Mouse (Mus musculus) cerebellum, adult 9-11 months (tissue): ENCODE measurements around the gene Abcf3.

ENCODE experiments used
- DNase-seq: peaks from one replicate; pipeline ENCODE4 v3.0.0; 2022

Abcf3 gene

DNA sequence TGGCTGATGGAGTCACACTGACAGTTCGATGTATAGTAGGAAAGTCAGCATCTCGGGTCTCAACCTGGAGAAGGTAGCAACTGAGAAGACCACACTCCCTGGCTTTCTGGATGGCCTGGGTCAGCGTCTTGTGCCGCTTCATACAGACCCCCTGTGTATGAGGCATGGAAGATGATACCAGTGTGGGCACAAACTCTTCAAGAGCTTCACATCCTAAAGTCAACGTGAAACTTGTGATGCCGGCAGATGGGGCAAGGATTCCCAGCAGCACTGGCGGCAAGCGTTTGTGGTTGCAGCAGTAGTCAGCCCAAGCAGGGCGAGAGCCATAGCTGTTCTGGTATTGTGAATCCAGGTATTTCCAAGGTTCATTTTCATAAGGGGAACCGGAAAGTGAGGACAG is 2.7 kb upstream of the Abcf3 start:
- no peak for DNase-seq

DNA sequence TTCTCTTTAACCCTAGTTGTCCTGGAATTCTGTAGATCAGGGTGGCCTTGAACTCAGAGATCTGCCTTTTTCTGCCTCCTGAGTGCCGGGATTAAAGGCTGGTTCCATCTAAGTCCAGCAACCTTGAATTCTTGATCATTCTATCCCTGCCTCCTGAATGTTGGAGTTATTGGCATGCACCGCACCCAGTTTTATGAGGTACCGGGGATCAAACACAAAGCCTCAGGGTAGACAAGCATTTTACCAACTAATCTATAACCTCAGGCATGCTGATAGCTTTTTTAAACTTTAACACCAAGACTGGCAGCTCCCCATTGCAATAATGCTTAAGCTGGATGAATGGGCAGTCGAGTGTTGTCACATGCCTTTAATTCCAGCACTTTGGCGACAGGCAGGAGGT is 954 bp upstream of the Abcf3 start:
- DNase-seq = no peak

DNA sequence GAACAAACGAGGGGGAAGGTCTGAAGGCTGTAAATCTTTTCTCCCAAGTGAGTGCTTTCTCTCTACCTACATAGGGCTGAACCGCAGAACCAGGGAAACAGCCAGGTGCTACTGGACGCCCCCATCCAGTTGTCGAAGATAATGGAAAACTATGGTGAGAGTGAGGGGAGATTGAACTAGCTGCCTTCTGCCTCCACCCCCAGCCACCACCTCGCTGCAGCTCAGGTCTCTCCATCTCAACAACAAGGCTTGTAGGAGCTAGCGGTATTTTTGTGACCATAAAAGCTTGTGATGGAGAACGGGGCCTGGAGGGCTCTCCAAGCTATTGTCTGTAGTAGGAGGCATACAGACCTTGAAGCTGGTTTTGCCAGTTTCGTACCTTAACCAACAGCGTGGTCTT is 784 bp downstream of the Abcf3 start:
- DNase-seq = no peak

DNA sequence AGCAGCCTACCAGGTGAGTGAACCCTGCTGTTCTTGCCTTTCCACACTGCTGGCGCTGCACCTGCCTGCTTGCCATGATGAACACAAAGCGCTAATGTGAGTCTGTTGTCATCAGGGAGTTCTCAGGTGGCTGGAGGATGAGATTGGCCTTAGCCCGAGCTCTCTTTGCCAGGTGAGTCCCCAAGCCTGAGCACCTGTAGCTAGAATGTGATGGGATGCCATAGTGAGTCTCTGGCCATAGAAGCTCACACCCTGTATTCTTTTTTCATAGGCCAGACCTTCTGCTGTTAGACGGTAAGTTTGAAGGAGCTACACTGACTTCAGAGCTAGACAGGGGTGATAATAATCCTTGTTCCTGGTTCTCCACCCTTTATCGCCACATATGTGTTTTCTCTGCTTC is 3.3 kb downstream of the Abcf3 start:
- no peak for DNase-seq

DNA sequence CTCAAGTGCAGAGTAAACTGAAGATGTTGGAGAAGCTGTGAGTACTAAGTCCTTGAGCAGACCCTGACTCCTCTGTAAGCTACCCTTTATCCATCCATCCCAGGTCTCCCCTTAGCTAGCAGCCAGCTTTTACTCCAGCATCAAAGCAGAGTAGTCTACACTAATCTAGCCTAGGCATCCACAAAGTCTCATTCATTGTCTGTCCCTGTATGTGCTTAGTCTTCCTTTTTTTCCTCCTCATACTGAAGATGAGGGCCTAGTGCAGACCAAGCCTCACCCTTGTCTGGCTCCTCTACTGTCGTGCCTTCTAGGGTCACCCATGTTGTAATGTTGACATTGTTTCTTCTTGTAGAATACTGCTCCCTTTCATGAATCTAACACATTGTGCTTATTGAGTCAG is 4.2 kb downstream of the Abcf3 start:
- DNase-seq = no peak

DNA sequence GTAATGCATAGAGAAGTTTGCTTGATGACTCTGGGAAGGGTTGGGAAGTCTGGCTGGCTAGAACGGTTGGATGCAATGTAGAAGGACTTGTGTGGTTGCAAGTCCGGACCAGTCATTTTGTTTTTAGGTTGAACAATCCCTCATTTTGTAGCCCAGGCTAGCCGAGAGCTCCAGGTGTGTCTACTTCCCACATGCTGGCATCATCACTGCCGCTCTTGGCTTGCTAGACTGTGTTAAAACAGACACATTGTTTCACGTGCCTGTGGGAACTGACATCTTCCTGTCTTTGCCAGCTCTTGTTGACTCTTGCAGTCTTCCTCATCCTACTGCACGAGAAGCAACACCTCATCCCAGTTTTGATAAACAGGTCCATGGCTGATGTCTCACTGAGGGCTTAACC is 6.6 kb downstream of the Abcf3 start:
- DNase-seq = no peak

DNA sequence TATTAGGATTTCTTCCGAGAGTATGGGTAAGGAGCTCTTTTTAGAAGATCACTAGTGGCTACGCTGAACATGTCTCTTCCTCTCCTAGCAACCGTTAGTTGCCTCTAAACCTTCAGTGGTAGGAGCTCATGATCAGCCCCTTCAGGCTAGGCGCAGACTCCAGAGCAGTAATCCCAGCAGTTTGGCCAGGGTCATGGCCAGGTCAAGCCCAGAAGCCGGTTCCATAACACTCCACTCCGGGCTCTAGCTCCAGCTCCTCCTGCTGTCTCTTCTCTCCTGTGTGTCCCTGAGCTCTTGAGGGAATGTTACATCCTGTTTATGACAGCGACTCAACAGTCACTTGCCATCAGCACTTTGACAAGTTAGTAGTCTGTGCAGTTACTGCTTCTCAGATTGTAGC is 9.0 kb downstream of the Abcf3 start:
- DNase-seq = no peak

DNA sequence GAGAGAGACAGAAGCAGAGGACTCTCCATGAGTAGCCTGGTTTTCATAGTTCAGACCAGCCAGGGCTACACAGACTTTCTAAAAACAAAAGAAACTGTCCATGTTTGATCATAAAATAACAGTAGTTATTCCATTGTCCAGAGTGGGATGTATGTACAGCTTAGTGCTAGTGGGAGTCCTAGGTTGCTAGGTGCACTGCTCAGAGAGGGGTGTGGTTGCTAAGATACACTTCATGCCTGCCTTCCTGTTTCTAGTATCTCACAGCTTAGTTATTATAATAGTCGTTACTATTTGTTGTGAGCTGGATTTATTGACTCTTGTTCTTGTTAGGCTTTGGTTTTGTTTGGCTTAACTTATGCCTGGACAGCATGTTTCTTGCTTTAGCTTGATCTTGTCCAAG is 16.7 kb downstream of the Abcf3 start:
- DNase-seq = no peak

DNA sequence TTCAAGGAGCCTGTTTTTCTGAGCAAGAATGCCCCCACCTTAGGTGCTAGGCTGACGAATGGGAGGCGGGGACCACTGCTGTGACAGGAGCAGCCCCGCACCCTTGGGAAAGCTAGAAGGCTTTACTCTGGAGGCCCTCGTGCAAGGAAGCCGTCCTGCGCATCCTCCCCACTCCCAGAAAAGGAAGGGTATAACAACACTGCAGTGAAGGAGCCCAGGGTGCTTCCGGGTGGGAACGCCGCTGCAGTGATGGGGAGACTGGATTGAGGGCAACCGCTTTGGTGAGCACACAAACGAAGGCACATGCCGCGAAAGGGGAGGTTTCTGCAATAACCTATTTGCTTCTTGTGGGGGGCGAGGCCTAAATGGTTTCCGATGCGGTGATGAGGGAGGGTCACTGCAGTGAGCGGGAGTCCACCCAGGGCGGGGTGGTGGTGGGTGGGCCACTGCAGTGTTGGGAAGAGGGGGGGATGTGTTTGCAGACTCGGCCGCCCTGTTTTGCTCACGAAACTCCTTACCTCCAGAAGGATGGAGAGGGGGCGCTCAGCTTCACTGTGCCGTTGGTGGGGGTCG is 41.1 kb downstream of the Abcf3 start, which contains the start of gene Vwa5b2:
Vwa5b2 (plus strand) TSS at position 106 of the 573 bp plus-strand sequence.
- DNase-seq = no peak

DNA sequence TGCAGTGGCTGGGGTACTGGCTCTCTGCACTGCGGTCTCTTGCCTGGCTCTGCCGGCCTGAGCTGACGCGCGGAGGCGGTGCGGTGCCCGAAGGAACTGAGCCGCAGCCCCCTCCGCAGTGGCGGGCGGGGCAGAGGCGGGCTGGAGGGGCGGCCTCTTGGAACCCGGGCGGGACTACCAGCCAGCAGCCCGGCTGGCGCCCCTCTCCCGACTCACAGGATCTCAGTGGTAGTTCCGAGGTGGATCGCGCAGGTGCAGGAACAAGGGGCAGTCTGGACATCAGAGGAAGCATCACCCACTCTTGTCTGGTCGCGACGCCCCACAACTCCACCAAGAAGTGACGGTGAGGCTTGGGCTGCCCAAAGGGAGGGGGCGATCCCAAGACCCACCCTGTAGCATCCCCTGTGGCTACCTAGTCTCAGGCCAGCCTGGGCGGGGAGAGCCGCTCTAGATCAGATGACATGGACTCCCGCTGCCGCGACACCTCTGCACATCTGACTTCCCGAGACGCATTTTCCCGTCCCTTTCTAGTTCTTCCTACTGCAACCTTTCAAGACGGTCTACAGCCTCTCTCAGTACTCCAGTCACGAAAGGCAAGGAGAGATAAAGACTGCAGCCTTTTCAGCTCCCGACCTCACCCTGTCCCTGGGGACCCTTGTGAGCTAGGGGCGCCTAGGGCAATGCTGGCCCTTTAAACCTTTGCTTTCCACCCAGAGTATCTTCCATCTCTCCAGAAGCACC is 41.7 kb downstream of the Abcf3 start:
- peak; percentile 69 for DNase-seq

DNA sequence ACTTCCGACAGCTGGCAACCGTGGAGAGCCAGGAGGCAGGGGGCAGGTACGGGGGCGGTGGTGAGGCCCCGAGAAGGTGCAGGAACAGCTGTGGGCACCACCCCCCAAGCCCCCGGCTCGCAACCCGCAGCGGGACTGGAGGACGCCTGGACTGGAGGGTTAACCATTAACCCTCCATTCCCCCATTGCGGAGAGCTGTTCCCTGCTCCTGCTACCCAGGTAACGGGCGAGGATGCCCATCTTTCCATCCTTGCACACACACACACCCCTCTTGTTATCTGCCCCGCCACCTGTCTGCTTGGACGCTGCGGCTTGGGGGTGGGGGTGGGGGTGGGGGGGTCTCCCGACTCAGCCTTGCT is 42.3 kb downstream of the Abcf3 start:
- DNase-seq = no peak

DNA sequence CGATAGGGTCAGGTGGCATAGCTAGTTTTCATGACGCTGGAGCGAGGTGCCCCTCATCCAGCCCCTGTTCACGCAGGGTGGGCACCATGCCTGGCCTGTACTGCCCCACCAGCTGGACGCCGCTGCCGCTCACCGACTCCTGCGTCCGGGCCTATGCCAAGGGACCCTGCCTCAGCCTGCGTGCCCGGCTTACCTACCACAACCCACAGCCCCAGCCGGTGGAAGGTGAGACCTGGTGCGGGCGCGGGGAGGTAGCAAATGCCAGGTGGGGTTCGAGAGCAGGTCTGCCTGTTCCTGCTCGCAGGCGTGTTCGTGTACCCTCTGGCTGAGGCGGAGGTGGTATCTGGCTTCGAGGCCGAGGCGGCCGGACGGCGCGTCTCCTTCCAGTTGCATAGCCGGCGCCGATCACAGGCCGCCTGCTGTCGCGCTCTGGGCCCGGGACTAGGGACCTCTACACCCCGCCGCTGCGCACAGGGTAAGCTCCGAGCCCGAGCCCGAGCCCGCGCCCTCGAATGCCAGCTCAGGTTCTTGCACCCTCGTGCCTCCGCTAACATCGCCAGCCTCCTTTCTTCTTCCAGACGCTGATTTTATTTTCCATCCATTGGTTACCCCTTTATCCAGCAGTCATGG is 42.8 kb downstream of the Abcf3 start:
- no peak for DNase-seq

DNA sequence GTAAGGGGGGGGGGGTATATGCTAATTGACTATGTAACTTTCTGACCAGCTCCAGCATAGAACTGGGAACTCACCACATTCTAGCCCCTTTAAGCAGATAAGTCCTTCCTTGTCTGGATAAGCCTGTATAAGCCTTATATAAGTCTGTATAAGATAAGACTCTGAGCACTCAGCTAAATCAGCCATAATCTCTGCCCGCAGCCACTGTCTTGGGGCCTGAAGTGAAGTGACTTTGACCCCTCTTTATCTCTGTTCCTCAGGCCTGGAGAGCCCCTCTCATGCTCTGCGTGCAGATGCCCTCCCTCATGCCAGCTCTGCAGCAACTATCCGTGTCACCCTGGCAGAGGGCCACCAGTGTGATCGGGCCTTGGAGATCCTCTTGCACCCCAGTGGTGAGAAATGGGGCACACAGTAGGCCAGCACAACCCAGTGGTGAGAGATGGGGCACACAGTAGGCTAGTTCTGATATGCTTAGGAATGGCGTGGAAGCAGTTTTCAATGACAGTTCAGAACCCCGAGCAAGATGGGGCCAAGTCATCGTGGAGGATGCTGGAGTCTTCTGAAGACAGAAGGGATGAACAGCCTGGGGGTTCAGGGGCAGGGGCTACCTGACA is 46.8 kb downstream of the Abcf3 start:
- no peak for DNase-seq

DNA sequence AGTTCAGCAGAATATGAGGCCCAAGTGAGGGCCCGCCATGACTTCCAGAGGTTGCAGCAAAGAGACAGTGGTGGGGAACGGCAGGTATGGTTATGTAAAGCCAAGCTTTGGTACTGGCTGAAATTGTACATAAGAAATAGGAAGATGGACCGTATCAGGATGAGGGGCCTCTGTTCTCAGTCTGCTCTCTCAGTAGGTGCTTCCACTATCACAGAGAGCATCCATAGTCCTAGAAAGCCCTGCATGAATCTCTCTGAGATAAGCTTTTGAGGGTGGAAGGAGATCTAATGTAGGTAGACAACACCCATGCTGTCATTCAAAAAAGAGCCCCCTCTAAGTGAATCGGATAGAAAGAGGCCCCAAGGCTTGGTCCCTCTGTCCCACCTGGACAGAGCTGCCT is 47.4 kb downstream of the Abcf3 start:
- no peak for DNase-seq

DNA sequence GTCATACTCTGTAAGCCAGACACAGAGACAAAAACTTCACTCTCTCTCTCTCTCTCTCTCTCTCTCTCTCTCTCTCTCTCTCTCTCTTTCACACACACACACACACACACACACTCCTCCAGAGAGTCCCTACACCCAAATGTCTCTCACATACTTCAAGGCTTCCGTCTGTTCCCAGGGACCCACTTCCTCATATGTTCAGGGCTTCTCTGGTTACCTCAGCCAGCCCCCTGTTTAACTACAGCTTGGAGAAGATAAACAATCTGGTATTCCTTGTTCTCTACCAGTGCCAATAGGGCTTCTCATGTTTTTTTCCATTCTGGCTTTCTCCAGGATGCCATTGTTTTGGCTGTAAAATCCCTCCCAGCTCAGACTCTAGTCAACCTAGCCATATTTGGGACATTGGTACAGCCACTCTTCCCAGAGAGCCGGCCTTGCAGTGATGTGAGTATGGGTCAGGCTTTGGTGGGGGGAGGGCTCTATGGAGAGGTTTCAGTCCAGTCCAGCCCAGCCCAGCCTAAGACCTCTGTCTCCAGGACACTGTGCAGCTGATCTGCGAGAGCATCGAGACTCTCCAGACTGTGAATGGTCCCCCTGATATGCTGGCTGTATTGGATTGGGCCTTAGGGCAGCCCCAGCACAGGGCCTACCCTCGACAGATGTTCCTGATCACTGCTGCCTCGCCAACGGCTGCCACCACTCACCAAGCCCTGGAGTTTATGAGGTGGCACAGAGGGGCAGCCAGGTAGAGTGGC is 48.5 kb downstream of the Abcf3 start:
- no peak for DNase-seq

DNA sequence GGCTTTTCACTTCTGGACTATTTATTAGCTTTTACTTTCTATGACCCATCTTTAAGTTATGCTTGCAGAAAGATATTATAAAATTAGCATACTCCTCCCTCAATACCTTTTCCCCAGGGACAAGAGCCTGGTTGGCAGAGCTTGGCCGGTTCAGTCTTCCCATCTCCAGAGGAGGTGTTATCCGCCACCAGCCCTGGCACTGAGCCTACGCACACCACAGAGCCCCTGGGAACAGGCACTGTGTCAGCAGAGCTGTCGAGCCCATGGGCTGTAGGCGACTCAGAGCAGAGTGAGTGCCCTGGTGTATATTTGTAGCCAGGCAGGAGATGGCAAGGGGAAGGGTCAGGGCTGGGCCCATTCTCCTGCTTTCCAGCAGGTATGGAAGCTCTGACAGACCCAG is 52.1 kb downstream of the Abcf3 start:
- no peak for DNase-seq

DNA sequence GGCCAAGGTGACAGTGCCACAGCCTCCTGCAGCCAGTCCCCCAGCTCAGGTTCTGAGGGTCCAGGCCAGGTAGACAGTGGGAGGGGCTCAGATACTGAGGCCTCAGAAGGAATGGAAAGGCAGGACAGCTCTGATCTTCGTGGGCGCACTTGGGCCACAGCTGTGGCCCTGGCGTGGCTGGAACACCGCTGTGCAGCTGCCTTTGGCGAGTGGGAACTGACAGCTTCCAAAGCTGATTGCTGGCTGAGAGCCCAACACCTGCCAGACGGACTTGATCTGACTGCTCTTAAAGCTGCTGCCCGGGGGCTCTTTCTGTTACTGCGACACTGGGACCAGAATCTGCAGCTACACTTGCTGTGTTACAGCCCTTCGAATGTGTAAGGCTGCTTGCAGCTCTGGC is 56.3 kb downstream of the Abcf3 start:
- no peak for DNase-seq

DNA sequence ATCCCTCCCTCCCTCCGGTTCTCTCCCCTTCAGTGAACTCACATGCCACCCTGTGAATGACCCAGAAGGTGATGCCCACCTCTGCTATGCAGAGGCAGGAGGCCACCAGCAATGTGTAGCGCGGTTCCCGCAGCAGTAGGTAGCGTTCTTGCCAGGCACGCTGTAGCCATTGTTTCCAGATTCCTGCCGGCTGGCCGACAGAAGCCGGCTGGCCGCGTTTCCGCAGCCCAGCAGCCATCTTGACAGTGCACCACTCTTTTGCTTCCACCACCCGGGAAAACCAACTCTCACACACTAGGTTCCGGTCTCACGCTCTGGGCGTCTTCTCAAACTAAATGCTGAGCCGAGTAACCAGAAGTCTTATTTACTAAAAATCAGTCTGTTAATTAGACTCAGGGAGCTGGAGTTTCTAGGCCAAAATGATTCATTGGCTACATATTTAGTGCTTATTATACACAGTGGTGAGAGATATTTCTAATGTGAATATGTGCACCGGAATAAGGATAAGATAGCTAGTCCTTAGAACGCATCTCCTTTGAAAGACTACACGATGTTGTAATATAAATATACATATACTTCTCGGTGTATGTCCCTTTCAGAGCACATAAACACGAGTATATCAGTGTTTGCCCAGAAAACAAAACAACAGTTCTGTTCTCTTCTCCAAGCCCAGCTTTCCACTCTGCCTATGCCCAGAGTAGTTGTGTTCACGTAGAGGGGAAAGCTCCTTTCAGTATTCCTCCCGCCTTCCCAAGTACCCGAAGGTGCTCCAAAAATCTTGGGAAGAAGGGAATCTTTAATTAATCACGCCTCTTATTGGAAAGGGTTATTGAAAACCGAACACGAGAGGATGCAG is 62.4 kb downstream of the Abcf3 start:
- peak; percentile 74 for DNase-seq
